Mouse (Mus musculus) activated CD4-positive, CD25-positive, alpha-beta regulatory T cell, adult 4 months (primary cell): ENCODE results near the gene Pcdh9. TPM values are rescaled to one million over a fixed set of nuclear protein-coding genes. Genes with fewer than 3 reads are reported as not detected.
"Not testable (repeated sequence)": the region's sequence is repeated elsewhere in the genome, so short reads cannot be mapped to it uniquely, and the experiment has no call there.

Experiments
- ATAC-seq: one replicate; pipeline ENCODE4 v1.8.0; 2017
- polyA plus RNA-seq, 2 experiments: library from polyadenylated mRNA; unstranded; fragments of 100-300 nt; shearing (Covaris generic); gene quantifications; one replicate each; pipeline ENCODE4 v1.2.1; 2017

Gene Pcdh9
- polyA plus RNA-seq, 2 experiments from 2014 or later = not detected

GRCm38 (mm10) chr14:93374181-93374580 is 516.3 kb downstream of the Pcdh9 start:
- ATAC-seq = no peak

GRCm38 (mm10) chr14:93354150-93354549 is 536.3 kb downstream of the Pcdh9 start:
- no peak for ATAC-seq

GRCm38 (mm10) chr14:93350906-93351305 is 539.6 kb downstream of the Pcdh9 start:
- ATAC-seq = no peak

DNA sequence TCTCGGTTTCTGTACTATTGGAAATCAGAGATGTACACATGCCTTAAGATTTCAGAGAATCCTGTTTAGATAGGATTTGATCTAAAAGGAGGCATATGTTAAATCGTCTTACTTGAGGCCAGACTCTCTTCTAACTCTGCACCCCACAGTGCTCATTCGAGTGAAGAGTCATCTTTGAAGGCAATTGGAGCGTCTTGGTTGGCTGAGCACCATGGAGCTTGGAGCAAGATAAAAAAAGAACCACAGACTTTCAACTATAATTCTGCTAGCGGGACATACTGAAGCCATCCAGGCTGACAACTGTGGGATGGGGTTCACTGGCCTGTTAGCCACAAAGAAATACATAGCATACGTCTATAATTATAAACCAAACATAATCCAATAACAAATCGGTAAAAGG is 541.3 kb downstream of the Pcdh9 start:
- ATAC-seq = no peak

- ATAC-seq = no peak
Observed at GRCm38 (mm10) chr14:93347031-93347430, 543.4 kb downstream of the Pcdh9 start.

- ATAC-seq = no peak
Observed at GRCm38 (mm10) chr14:93342781-93343180, 547.7 kb downstream of the Pcdh9 start.

DNA sequence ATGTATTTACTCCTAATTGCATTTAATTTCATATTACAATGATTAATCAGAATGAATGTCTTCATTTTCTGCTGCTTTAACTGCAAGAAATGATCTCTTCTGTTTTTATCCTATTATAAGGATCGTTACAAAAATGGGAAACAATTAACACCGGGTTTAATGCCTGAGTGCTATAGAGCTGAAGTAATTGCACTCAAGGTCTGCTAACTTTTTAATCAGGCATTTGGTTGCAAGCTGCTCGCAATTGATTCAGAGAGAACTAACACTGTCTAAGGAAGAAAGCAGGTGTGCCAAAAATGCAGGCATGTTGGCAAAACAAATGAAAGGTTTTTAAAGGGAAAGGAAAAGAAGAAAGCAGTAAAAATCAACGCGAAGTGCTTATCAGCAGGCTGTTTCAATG is 549.1 kb downstream of the Pcdh9 start:
- ATAC-seq = no peak

DNA sequence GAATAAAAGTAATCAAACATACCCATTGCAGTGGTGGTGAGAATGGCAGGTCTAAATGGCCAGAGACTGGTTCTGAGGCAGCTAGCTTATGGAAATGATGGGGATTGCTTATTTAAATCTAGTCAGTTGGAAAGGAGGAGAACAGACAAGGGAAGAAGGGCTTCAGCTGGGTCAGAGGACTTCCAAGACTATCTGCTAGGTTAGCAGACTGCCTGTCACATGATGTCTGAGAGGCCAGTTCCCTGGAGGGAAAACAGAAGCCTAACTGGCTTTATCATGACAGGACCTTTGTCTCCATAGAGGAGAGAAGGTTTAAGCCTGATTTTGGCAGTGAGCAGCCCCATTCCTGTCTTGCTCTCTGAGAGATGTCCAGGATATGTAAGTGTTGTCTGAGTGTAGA is 561.2 kb downstream of the Pcdh9 start:
- ATAC-seq = no peak

DNA sequence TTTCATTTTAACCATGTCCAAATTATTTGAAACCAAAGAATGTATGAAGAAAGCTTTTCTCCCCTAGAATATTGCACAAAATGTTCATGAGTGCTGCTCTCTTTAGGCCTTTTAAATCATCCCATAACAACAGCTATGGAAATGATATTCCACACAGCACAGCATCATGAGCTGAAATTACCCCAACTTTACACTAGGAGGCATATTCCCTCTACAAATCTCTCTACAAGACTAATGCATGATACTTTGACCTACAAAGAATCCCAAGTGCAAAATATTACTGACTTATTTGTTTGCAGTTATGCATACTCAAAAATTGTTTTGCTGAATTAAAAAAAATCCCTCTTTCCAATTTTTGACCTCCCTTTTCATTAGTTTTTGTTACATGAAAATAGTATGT is 573.1 kb downstream of the Pcdh9 start:
- no peak for ATAC-seq

GRCm38 (mm10) chr14:93288361-93288760 is 602.1 kb downstream of the Pcdh9 start:
- ATAC-seq = no peak

DNA sequence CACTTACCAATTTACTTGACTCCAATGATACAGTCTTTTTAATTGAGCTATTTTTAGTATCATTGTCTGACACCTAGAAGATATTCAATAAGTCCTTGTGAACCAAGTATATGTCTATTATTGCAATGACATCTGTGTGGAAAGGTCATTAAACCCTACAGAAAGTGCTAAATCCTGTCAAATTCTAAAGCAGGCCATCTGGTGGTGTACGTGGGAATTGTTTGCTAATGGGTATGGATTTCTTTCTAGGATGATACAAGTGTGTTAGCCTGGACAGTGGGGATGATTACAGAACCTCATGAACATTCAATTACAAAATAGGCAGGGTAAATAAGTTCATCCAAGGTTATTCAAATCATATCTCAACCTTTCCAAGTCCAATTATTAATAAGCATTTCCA is 602.8 kb downstream of the Pcdh9 start:
- no peak for ATAC-seq

DNA sequence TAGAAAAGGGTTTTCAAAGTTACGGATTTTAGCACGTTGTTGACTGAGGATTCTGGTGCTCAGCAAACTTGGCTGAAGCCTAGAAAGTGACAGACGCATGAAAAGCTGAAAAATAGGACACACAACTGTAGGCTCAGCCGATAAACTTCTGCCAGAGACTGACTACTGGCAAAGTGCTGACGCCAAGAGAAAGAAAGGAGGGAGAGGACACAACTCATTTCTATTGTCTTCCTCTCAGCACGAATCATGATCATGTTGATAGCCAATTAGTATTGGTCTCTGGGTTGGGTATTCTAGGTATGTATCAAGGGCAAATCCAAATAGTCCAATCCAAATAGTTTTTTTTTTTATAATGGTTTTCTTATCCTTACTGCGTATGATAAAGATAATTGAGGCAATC is 605.3 kb downstream of the Pcdh9 start:
- no peak for ATAC-seq

DNA sequence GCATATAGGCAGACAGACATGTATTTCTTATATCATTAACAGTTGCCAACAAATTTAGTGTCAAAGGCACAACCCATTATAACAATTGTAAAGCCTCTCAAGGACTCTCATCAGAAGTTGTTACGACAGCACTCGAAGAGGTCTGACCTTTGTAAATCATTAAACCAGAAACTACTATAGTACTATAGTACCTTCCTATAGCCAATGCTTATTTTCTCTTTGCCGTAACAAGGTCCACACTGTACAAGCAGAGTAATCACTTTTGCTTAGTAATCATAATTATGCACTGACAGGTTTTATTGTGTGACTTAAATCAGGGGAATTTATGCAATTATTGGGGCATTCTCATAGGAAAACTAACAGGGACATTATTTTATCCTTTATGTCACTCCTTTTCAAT is 606.5 kb downstream of the Pcdh9 start:
- no peak for ATAC-seq

DNA sequence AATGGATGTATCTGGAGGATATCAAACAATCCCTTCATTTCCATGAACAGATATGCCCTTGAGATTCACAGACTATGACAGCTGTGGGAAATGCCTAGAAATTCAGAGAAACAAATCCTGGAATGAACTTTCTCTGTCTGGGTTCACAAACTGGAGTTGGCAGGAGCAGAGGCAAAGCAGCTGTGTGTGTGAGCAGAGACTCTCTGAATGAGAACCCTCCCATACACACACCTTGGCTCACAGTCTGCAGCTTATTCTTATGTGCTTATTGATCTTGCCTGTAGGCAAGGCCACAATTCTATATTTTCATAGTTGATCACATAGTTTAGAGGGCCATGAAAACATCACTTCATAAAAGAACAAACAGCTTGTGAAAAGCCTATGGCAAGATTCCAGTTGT is 614.8 kb downstream of the Pcdh9 start:
- no peak for ATAC-seq

DNA sequence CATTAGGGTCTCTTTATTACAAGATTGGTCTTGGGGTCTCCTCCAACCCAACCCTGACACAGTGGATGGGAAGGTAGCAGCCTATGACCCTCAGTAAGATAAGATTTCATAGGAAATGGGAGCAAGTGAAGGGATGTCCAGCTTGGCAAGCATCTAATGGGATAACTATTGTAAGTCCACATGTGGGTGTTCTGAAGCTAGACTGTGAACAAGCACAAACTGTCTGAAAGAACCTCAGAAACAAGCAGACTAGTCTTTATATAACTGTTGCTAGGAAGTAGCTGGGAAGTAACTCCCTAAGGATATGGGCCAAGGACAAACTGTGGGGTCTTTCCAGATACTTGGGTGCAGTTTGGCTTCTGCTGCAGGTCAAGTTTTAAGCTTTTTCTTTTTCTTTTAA is 615.7 kb downstream of the Pcdh9 start:
- no peak for ATAC-seq

GRCm38 (mm10) chr14:93253411-93253810 is 637.1 kb downstream of the Pcdh9 start:
- ATAC-seq = no peak

DNA sequence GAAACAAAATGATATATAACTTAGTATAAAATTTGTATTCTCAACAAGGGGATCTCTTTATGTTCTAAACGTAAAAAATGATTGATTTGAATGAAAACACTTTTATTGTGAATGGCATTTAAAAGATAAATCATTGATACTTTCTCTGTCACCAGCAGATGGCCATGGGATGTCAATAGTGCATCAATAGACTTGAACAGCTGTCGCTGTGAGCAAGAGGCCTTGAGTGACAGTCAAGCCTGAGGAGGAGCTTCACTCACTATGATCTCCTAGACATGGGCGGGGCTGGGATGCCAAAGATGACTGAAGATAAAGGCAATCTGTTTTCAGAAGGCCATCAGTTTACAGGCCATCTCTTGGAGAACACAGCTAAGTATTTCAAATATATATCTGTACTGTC is 650.2 kb downstream of the Pcdh9 start:
- ATAC-seq = no peak

GRCm38 (mm10) chr14:93234333-93234732 is 656.1 kb downstream of the Pcdh9 start:
- no peak for ATAC-seq

DNA sequence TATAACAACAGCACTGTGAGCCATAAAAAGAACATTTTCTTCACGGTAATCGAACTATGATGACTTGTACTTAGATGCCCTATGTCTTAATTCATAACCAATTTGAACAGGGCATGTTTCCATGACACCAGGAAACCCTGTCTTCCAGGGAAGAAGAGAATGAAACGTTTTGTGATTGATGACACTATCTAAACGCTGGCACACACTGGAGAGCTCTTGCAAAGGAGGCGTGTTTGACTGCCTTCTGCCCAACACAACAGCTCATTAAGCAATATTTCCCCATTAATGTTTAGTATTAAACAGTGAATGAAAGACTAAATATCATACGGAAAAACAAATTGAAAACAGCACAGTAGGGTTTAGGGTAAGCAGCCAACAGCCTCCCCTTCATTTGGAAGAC is 656.9 kb downstream of the Pcdh9 start:
- ATAC-seq = no peak

DNA sequence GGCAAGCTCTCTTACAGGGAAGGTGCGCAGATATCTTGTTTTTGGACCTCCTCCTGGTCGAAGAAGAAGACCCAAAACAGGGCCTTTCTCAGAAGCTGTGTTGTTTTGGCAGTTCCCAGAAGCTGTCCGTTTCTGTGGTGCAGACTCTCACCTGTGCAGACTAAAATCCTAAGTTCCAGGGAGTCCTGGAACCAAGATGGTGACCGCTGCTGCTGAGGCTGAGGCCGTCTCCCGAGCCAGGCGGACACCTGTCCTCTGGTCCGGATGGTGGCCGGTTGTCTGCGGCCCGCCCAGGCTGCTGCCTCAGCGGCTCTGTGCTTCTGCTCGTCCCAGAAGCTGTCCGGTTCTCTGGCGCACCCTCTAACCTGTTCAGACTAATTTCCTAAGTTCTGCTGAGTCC is 675.6 kb downstream of the Pcdh9 start:
- ATAC-seq = not testable (repeated sequence)

DNA sequence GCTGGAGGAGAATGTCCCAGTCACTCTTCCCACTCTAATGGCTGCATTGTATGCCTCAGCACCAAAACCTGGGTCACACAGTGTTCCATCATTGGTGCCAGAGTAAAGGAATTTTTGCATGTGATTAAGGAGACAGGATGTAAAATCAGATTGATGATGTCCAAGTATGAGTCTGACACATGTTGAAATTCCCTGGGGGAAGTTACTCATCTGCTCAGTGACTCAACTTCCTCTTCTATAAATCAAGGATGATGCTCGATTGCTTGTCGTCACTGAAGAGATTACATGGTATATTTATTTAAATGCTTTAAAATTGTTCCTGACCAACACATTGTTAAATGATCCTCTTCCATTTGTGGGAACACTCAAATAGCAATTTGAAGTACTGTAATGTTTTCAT is 690.7 kb downstream of the Pcdh9 start:
- ATAC-seq = no peak

DNA sequence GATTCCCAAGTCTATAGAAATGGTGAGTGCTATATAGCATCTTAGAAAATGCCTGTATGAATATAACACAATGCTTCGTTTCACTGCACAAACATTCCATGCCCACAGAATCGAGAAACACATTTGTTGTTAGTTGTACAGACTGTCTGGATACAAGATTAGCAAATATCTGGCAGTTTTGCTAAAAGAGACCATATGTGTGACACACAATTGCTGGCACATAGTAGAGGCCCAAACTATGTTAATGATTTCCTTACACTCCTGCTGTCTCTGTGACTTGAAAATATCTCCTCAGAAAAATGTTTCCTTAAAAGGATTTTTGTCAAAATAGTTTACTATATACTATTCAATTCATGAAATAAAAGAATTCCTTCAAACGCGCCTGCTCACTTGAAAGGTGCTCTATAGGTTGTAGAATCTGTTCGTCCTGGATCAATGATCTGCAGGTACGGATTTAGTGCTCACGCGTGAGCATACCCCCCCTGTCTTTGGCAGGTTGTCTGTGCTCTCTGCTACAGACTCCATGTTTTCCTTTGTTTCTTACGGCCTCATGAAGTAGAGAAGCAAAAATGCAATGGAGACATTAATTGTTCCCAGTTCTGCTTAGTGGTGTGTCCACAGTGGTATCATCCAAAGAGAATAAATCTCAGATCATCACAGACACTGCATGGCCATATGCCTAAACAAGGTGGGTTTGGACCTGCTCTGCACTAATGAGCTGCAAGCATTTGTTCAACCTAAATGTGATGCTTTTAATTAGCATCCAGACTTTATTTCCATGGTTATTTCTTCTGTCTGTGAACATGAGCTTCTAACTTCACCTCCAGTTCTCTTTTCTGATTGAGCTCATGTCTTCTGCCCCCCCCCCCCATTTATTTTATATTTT is 707.6 kb downstream of the Pcdh9 start:
- ATAC-seq = no peak

DNA sequence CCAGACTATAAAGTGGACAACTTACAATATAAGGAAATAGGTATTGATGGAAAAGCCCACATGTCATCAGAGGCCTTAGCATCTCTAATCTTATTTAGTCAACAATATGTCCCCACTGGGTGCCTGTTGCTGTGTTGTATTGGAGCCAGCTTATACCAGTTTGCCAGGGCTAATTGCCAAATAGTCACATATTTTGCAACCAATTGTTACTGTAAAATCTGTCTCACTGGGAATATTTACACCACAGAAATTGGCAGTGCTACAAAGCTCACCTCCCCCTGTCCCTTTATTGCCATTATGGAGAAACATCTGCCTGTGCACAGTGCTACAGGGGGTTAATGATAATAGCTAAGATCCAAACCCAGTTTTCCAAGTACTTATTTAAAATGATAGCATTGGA is 721.3 kb downstream of the Pcdh9 start:
- no peak for ATAC-seq

DNA sequence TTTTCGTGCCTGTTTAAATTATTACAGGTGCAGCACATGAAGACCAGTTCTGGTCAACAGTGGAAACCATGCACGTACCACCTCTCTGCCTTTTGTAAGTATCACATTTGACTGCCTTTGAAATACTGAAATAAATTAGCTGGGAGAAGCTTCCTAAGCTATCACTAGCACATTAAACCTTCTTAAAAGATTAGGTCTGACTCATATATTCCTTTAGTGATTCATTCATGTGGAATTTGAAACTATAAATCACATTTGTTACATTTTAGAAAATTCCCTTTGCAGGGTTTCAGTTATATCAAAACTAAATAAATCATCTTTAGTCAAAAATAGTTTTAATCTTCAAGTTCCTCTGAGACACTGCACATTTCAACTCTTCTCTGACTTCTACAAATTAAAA is 722.1 kb downstream of the Pcdh9 start:
- no peak for ATAC-seq

- ATAC-seq = no peak
Observed at GRCm38 (mm10) chr14:93143414-93143813, 747.1 kb downstream of the Pcdh9 start.
